Mouse (Mus musculus): ENCODE measurements around the gene Arhgef39. TPM values are rescaled to one million over a fixed set of nuclear protein-coding genes. Genes with fewer than 3 reads are reported as not detected.
A peak's percentile ranks its signal among the peaks of the same experiment; 100 is the strongest.

Gene Arhgef39
- polyA plus RNA-seq (2015; fragmentation: Nextera tagmentation; extraction: Ambion mirVana): 6.2 and 7.0 TPM in 2 replicates

- no peaks in the 10 kb centered on the region for H3K36me3 ChIP-seq (replicated peaks)
- H3K4me2 ChIP-seq: peak within 1 kb of the TSS; percentile 84
- peak within 1 kb of the TSS; percentile 53 for H3K4me3 ChIP-seq
- no peak within 1 kb of the TSS for H3K27ac ChIP-seq
- peaks cover 23% of the 10 kb centered on the region for H3K4me1 ChIP-seq
- peak; percentile 87 for ATAC-seq (replicated peaks)
- WGBS: 6% methylated on average over 50 of the region's 50 CpGs
- no peaks in the 10 kb centered on the region for H3K9me3 ChIP-seq
- peak within 1 kb of the TSS; percentile 50 for H3K9ac ChIP-seq
- no peaks in the 10 kb centered on the region for H3K27me3 ChIP-seq (replicated peaks)
These were observed at the start of gene Arhgef39 for GRCm38 (mm10) chr4:43499407-43500333. Gene Arhgef39, minus strand, starts transcription at chr4:43499695.

GRCm38 (mm10) chr4:43549055-43549454, 49.6 kb upstream of the Arhgef39 start:
- Histone ChIP-seq H3K27me3 (replicated peaks) (no peaks in the 10 kb centered on the region), H3K4me1 (no peaks in the 10 kb centered on the region), H3K4me3 (no peak overlapping the region), H3K27ac (no peak overlapping the region), H3K9ac (no peak overlapping the region), H3K4me2 (no peak overlapping the region), H3K36me3 (replicated peaks) (peaks cover 83% of the 10 kb centered on the region), H3K9me3 (no peaks in the 10 kb centered on the region)
- ATAC-seq (replicated peaks): no peak
- 93% methylated on average over 12 of the region's 12 CpGs for WGBS

DNA sequence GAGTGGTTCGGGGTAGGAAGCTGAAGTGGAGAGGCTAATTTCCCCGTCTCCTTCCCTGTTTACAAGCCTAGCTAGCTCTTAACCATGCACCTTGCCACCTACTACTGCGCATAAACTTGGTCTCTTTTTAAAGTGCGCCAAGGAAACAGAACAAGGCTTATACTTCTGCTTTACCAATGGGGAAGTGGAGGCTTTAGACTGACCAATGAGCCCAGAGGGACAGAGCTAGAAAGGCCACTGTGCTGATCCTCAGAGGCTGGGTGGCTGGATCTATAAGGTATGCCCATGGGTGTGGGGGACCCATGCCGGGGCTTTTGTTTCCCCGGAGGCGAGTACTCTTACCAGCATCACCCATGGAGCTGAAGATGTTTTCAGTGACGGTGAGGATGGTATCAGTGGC, 47.7 kb upstream of the Arhgef39 start:
- ATAC-seq (replicated peaks): no peak
- Histone ChIP-seq H3K4me3 (no peak overlapping the region), H3K9me3 (no peaks in the 10 kb centered on the region), H3K27ac (no peak overlapping the region), H3K36me3 (replicated peaks) (peaks cover 88% of the 10 kb centered on the region), H3K27me3 (replicated peaks) (no peaks in the 10 kb centered on the region), H3K9ac (no peak overlapping the region), H3K4me2 (no peak overlapping the region), H3K4me1 (no peaks in the 10 kb centered on the region)
- 95% methylated on average over 8 of the region's 8 CpGs for WGBS

GRCm38 (mm10) chr4:43546375-43547047, 47.0 kb upstream of the Arhgef39 start:
- WGBS: 91% methylated on average over 12 of the region's 12 CpGs
- no peak for ATAC-seq (replicated peaks)
- Histone ChIP-seq H3K9me3 (no peaks in the 10 kb centered on the region), H3K27me3 (replicated peaks) (no peaks in the 10 kb centered on the region), H3K9ac (no peak overlapping the region), H3K36me3 (replicated peaks) (peaks cover 88% of the 10 kb centered on the region), H3K4me1 (no peaks in the 10 kb centered on the region), H3K27ac (no peak overlapping the region), H3K4me2 (no peak overlapping the region), H3K4me3 (no peak overlapping the region)

DNA sequence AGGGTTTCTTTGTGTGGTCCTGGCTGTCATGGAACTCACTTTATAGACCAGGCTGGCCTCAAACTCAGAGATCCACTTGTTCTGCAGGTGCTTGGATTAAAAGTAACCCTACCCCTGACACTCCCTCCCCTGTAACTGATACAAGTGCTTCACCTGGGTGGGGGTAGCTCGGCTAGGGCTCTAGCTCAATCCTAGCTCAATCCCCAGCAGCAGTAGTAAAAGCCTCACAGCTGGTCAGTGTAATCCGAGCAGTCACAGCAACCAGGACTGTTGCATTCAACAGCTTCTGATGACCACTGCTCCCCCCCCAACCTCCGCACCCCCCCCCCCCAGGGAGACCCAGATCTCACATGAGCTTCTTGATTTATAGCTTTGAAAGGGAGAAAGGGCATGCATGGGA, 42.5 kb upstream of the Arhgef39 start:
- Histone ChIP-seq H3K27ac (no peak overlapping the region), H3K27me3 (replicated peaks) (no peaks in the 10 kb centered on the region), H3K4me3 (no peak overlapping the region), H3K9ac (no peak overlapping the region), H3K36me3 (replicated peaks) (peaks cover 85% of the 10 kb centered on the region), H3K4me2 (no peak overlapping the region), H3K4me1 (no peaks in the 10 kb centered on the region), H3K9me3 (no peaks in the 10 kb centered on the region)
- 77% methylated on average over 3 of the region's 3 CpGs for WGBS
- no peak for ATAC-seq (replicated peaks)

DNA sequence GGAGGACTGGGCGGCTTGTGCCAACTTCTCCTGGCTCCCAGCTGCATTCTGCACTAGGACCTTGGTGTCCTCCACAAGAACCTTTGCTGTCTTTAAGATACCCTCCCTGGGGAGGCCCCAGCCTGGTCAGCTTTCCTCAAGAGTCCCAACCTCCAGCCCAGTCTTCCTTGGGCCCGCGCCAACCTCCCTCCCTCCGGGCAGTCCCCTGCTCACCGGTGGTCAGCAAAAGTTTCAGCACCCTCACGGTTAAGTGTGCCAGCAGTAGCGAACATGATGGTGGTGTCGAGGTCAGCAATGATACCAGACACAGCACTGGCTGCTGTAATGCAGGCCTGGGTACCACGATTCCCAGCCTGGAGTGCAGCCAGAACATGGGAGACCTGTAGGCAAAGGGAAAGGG, 36.5 kb upstream of the Arhgef39 start:
- no peak overlapping the region for H3K4me3 ChIP-seq
- no peak overlapping the region for H3K9ac ChIP-seq
- H3K9me3 ChIP-seq: no peaks in the 10 kb centered on the region
- H3K27ac ChIP-seq: no peak overlapping the region
- H3K27me3 ChIP-seq (replicated peaks): no peaks in the 10 kb centered on the region
- peaks cover 82% of the 10 kb centered on the region for H3K36me3 ChIP-seq (replicated peaks)
- H3K4me2 ChIP-seq: no peak overlapping the region
- WGBS: 95% methylated on average over 9 of the region's 9 CpGs
- no peak for ATAC-seq (replicated peaks)
- no peaks in the 10 kb centered on the region for H3K4me1 ChIP-seq

DNA sequence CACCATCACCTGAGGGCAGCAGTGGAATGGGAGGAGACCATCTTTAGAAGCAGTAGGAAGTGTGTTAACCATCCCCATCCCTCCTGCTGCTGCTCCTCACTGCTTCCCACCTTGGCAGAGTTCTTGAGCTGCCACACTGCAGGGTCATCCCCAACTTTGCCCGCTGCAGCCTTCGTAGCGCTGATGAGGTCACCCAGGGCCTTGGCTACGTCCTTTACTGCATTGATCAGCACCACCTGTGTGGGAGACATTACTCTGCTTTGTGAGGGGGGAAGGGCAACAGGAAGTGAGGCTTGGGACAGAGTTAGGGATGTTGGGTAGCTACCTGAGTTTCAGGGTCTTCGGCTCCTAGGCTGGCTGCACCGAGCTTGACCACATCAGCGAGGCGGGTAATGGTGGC, 36.1 kb upstream of the Arhgef39 start:
- Histone ChIP-seq H3K27ac (no peak overlapping the region), H3K4me1 (no peaks in the 10 kb centered on the region), H3K36me3 (replicated peaks) (peaks cover 83% of the 10 kb centered on the region), H3K4me2 (no peak overlapping the region), H3K4me3 (no peak overlapping the region), H3K27me3 (replicated peaks) (no peaks in the 10 kb centered on the region), H3K9ac (no peak overlapping the region), H3K9me3 (no peaks in the 10 kb centered on the region)
- ATAC-seq (replicated peaks): no peak
- 97% methylated on average over 8 of the region's 8 CpGs for WGBS

DNA sequence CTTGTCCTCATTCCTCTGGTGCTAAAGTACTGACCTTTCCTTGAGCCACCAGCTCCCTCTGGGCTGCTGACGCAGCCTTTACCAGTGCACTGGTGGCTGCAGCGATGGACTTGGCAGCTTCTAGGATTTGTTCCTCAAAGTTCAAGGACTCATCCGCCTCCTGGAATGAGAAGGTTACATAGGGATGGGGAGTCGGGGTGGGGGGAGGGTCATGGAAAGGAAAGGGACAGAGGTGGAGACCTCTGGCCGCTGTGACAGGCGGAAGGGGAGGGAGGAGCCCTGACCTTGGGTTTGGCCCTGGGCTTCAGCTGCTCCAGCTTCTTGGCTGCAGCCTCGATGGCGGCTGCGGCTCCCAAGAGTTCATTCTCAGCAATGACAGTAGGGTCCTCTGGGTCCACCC, 33.8 kb upstream of the Arhgef39 start:
- ATAC-seq (replicated peaks): no peak
- H3K9me3 ChIP-seq: no peaks in the 10 kb centered on the region
- peaks cover 63% of the 10 kb centered on the region for H3K36me3 ChIP-seq (replicated peaks)
- H3K9ac ChIP-seq: no peak overlapping the region
- no peak overlapping the region for H3K27ac ChIP-seq
- 87% methylated on average over 9 of the region's 9 CpGs for WGBS
- H3K4me3 ChIP-seq: no peak overlapping the region
- H3K27me3 ChIP-seq (replicated peaks): no peaks in the 10 kb centered on the region
- no peaks in the 10 kb centered on the region for H3K4me1 ChIP-seq
- H3K4me2 ChIP-seq: no peak overlapping the region

GRCm38 (mm10) chr4:43530581-43530980, 31.1 kb upstream of the Arhgef39 start:
- Histone ChIP-seq H3K4me3 (no peak overlapping the region), H3K9ac (no peak overlapping the region), H3K9me3 (no peaks in the 10 kb centered on the region), H3K27ac (no peak overlapping the region), H3K27me3 (replicated peaks) (peaks cover under 1% of the 10 kb centered on the region), H3K4me1 (no peaks in the 10 kb centered on the region), H3K36me3 (replicated peaks) (peaks cover 37% of the 10 kb centered on the region), H3K4me2 (no peak overlapping the region)
- 23% methylated on average over 7 of the region's 7 CpGs for WGBS
- ATAC-seq (replicated peaks): no peak

DNA sequence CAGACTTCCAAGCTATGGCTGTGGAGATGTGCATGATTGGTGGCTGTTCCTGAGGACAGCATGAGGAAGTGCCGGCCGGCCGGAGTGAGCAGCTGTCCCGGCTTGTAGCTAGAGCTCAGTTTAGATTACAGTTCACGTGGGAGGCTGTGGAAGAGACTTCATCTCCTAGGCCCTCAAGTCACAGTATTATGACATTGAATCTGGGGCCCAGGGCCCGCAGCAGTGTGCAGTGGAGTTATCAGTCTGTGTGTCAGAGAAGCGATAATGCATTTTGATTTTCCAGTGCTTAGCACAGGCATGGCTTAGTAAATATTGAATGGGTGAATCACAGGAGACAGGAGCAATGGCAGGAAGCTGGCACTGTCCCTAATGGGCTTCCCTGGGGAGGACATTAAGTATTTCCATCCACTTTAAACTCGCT, 30.6 kb upstream of the Arhgef39 start:
- H3K9ac ChIP-seq: no peak overlapping the region
- H3K9me3 ChIP-seq: no peaks in the 10 kb centered on the region
- WGBS: 78% methylated on average over 8 of the region's 8 CpGs
- no peak overlapping the region for H3K4me3 ChIP-seq
- peaks cover 5% of the 10 kb centered on the region for H3K27me3 ChIP-seq (replicated peaks)
- peaks cover 32% of the 10 kb centered on the region for H3K36me3 ChIP-seq (replicated peaks)
- no peak for ATAC-seq (replicated peaks)
- no peak overlapping the region for H3K27ac ChIP-seq
- H3K4me2 ChIP-seq: no peak overlapping the region
- H3K4me1 ChIP-seq: no peaks in the 10 kb centered on the region

GRCm38 (mm10) chr4:43528487-43528886, 29.0 kb upstream of the Arhgef39 start:
- Histone ChIP-seq H3K9ac (no peak overlapping the region), H3K4me2 (no peak overlapping the region), H3K36me3 (replicated peaks) (peaks cover 20% of the 10 kb centered on the region), H3K27me3 (replicated peaks) (peaks cover 11% of the 10 kb centered on the region), H3K4me1 (peaks cover 14% of the 10 kb centered on the region), H3K4me3 (no peak overlapping the region), H3K9me3 (no peaks in the 10 kb centered on the region), H3K27ac (no peak overlapping the region)
- 76% methylated on average over 9 of the region's 9 CpGs for WGBS
- no peak for ATAC-seq (replicated peaks)

DNA sequence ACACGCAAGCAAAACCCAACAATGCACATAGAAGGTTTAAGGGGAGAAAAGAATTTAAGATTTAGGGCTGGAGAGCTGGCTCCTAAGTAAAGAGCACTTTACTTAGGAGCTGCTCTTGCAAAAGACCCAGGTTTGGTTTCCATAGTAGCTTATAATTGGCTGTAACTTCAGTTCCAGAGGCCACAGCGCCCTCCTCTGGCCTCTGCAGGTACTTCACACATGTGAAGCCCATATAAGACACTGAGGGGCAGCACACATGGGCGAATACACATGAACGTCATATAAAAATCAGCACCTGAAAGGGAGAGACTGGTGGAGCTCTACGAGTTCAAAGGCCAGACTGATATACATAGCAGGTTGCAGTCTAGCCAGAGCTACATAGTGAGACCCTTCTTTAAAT, 28.4 kb upstream of the Arhgef39 start:
- Histone ChIP-seq H3K9me3 (no peaks in the 10 kb centered on the region), H3K4me3 (no peak overlapping the region), H3K9ac (no peak overlapping the region), H3K4me2 (no peak overlapping the region), H3K27me3 (replicated peaks) (peaks cover 17% of the 10 kb centered on the region), H3K27ac (no peak overlapping the region), H3K4me1 (peaks cover 17% of the 10 kb centered on the region), H3K36me3 (replicated peaks) (peaks cover 14% of the 10 kb centered on the region; the same call in 1 of the 2 replicates)
- ATAC-seq (replicated peaks): no peak
- 65% methylated on average over 5 of the region's 5 CpGs for WGBS

Measured in midbrain, embryonic 15.5 days (tissue).